In the genomic region with DNA sequence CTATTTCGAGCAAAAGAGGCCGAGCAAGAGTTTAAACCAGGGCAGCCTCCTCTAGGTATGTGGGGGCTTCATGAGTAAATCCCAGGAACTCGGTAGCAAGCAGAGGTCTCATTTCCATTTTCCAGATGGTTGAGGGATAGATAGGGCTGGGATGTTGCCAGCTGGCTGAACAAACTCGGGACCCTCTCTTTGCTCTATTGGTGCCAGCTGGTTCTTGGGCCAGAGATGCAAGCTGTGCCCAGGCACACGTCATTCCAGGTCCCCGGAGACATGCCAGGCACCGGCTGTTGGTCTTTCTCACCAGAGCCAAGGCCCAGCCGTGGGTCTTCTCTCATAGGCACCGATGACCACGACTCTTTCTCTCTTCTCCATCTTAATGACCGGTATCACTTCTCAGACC, we compare ENCODE assay signal across 10 mouse cellular contexts.
DNase-seq lines count a peak whose midpoint lies in the region; ATAC-seq and TF ChIP-seq lines count a peak whose summit lies in the region.
"Had no signal": no experiment of that assay in that cellular context is flagged by ENCODE, and none has a peak within 500 bp of the region (broad histone marks: within the 10 kb centered on the region; RNA-seq: fewer than 3 reads in every experiment).

No protein-coding gene starts in this region.

- no peak overlapping the region for H3K9ac ChIP-seq in forebrain, embryonic 12.5 days
- H3K9ac ChIP-seq in liver, postnatal 0 days (replicated peaks) = no peak overlapping the region
- H3K9ac ChIP-seq: midbrain, embryonic 12.5 days had no signal

- no peak for ATAC-seq in forebrain, embryonic 12.5 days (ENCODE audit: low FRiP score)
- ATAC-seq in liver, postnatal 0 days = no peak
- ATAC-seq in monocyte, adult 5-6 weeks (replicated peaks; ENCODE audit: insufficient number of reproducible peaks, low FRiP score, low TSS enrichment, poor library complexity, severe bottlenecking) = no peak

- no peak overlapping the region for H3K4me3 ChIP-seq in forebrain, embryonic 12.5 days (replicated peaks)
- no peak overlapping the region for H3K4me3 ChIP-seq in liver, postnatal 0 days (ENCODE audit: low read depth, low read length)
- H3K4me3 ChIP-seq: midbrain, embryonic 12.5 days had no signal

- peak; percentile 67 to 87 for DNase-seq in layer of hippocampus, postnatal 14 days (ENCODE audit: low spot score in 2 of 2)
- no peak for DNase-seq in layer of hippocampus, adult 9-10 months (ENCODE audit: low spot score)
- peak; percentile 61 for DNase-seq in cerebellum, adult 11-12 months
- peak; percentile 10 for DNase-seq in liver, postnatal 0 days
- no peak for DNase-seq in testis, postnatal 10 days (ENCODE audit: low spot score)
- DNase-seq in natural killer cell, adult 2 months (ENCODE audit: low spot score in 2 of 2) = no peak

- no peak overlapping the region for H3K4me2 ChIP-seq in forebrain, embryonic 12.5 days
- H3K4me2 ChIP-seq in liver, postnatal 0 days (ENCODE audit: low read depth, low read length) = peak overlapping the region; percentile 30; the same call in 1 of the 2 replicates
- H3K4me2 ChIP-seq: midbrain, embryonic 12.5 days had no signal

- H3K27ac ChIP-seq in forebrain, embryonic 12.5 days = peak overlapping the region; percentile 42; the same call in 1 of the 2 replicates
- no peak overlapping the region for H3K27ac ChIP-seq in liver, postnatal 0 days (ENCODE audit: low read depth)
- H3K27ac ChIP-seq: midbrain, embryonic 12.5 days had no signal

- no peaks in the 10 kb centered on the region for H3K36me3 ChIP-seq in forebrain, embryonic 12.5 days (replicated peaks)
- no peaks in the 10 kb centered on the region for H3K36me3 ChIP-seq in liver, postnatal 0 days (replicated peaks; ENCODE audit: insufficient read depth, low read length)
- H3K36me3 ChIP-seq: G1E; midbrain, embryonic 12.5 days had no signal

- H3K9me3 ChIP-seq in forebrain, embryonic 12.5 days = no peaks in the 10 kb centered on the region
- H3K9me3 ChIP-seq in liver, postnatal 0 days (ENCODE audit: low read length) = no peaks in the 10 kb centered on the region
- H3K9me3 ChIP-seq: G1E; midbrain, embryonic 12.5 days had no signal

- peaks cover 4% of the 10 kb centered on the region; the same call in 1 of the 2 replicates for H3K27me3 ChIP-seq in forebrain, embryonic 12.5 days
- H3K27me3 ChIP-seq in liver, postnatal 0 days (ENCODE audit: insufficient read depth, low read length) = no peaks in the 10 kb centered on the region
- H3K27me3 ChIP-seq: midbrain, embryonic 12.5 days had no signal

- TF ChIP-seq CTCF in liver, postnatal 0 days (IDR thresholded peaks at IDR 0.05; ENCODE audit: low read depth) = no peak

- peaks cover 17% of the 10 kb centered on the region for H3K4me1 ChIP-seq in forebrain, embryonic 12.5 days
- H3K4me1 ChIP-seq in liver, postnatal 0 days (ENCODE audit: insufficient read depth) = no peaks in the 10 kb centered on the region

- 86% methylated on average over 11 of the region's 11 CpGs for WGBS in forebrain, embryonic 12.5 days
- WGBS in liver, postnatal 0 days (ENCODE audit: insufficient replicate concordance) = 79% methylated on average over 11 of the region's 11 CpGs

- TF ChIP-seq EP300 in liver, postnatal 0 days (IDR thresholded peaks at IDR 0.05; ENCODE audit: low read depth) = no peak

Comparison
In these comparisons a context has a peak if more than half of its experiments do, and no peak if none do; other contexts are left out.
1. DNase-seq: peak in layer of hippocampus, postnatal 14 days (2 of 2), cerebellum, adult 11-12 months (single experiment) and liver, postnatal 0 days (single experiment); none in layer of hippocampus, adult 9-10 months (single experiment), testis, postnatal 10 days (single experiment) and natural killer cell, adult 2 months (0 of 2).